Mouse (Mus musculus): ENCODE data around the gene Vti1a.

GRCm38 (mm10) chr19:55342423-55342822, 26.3 kb downstream of the Vti1a start:
- no peak for TF ChIP-seq POLR2A (IDR thresholded peaks at IDR 0.05; ENCODE audit: borderline replicate concordance, insufficient read depth, low read length)
- no peak for TF ChIP-seq CTCF (IDR thresholded peaks at IDR 0.05; ENCODE audit: borderline replicate concordance, insufficient read depth, low read depth, low read length)
